Mouse (Mus musculus) liver, embryonic 14.5 days (tissue): ENCODE results near the gene Bcar3.

Experiments used
- CTCF ChIP-seq: IDR thresholded peaks from 2 replicates; pipeline ENCODE4 v1.5.1; 2016; ENCODE audit warnings: antibody characterized with exemption, low read depth, control low read depth
- EP300 ChIP-seq: IDR thresholded peaks from 2 replicates; pipeline ENCODE4 v1.6.1; 2016; ENCODE audit warnings: antibody characterized with exemption, low read depth

DNA sequence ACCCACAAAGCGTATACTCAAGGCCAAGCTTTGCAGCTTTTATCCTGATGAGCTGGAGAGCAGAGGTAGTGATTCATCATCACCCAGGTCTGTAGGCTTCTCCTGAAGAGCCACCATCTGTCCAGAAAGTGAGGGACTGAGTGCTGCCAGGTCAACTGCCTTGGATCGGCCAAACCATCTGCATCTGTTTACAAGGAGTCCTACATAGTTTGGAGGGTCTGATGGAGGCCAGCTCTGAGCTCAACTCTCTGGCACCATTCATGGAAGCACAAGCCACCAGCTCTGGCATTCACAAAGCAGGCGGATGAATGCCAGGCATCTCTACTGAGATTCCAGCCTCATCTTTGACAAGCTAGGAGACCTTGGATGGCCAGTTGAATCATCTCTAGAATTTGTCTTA lies 87.7 kb downstream of the Bcar3 start:
- TF ChIP-seq CTCF = no peak
- no peak for TF ChIP-seq EP300
